Mouse (Mus musculus): ENCODE results near the gene Moap1. TPM values are rescaled to one million over a fixed set of nuclear protein-coding genes. Genes with fewer than 3 reads are reported as not detected.
A peak's percentile ranks its signal among the peaks of the same experiment; 100 is the strongest.

The Moap1 gene
- polyA plus RNA-seq, 1 experiment from 2014 or later: 27.4 TPM

GRCm38 (mm10) chr12:102761668-102762067 lies 18.2 kb upstream of the Moap1 start:
- Histone ChIP-seq H3K4me1 (peaks cover 17% of the 10 kb centered on the region), H3K4me2 (no peak overlapping the region), H3K9me3 (no peaks in the 10 kb centered on the region), H3K4me3 (no peak overlapping the region), H3K9ac (no peak overlapping the region), H3K27me3 (no peaks in the 10 kb centered on the region), H3K27ac (no peak overlapping the region), H3K36me3 (peaks cover 30% of the 10 kb centered on the region)
- WGBS: 77% methylated on average over 3 of the region's 3 CpGs
- ATAC-seq (ENCODE audit: borderline replicate concordance, extremely low read depth, low FRiP score, low TSS enrichment): no peak

GRCm38 (mm10) chr12:102758936-102759335 lies 15.5 kb upstream of the Moap1 start:
- no peak for ATAC-seq (ENCODE audit: borderline replicate concordance, extremely low read depth, low FRiP score, low TSS enrichment)
- no peaks in the 10 kb centered on the region for H3K9me3 ChIP-seq
- peak overlapping the region; percentile 84 for H3K9ac ChIP-seq
- 2% methylated on average over 5 of the region's 5 CpGs for WGBS
- peak overlapping the region; percentile 81 for H3K4me2 ChIP-seq
- peak overlapping the region; percentile 93 for H3K4me3 ChIP-seq
- H3K4me1 ChIP-seq: peaks cover 24% of the 10 kb centered on the region
- peak overlapping the region; percentile 95; the same call in 1 of the 2 replicates for H3K27ac ChIP-seq
- peaks cover 12% of the 10 kb centered on the region for H3K36me3 ChIP-seq
- H3K27me3 ChIP-seq: no peaks in the 10 kb centered on the region

DNA sequence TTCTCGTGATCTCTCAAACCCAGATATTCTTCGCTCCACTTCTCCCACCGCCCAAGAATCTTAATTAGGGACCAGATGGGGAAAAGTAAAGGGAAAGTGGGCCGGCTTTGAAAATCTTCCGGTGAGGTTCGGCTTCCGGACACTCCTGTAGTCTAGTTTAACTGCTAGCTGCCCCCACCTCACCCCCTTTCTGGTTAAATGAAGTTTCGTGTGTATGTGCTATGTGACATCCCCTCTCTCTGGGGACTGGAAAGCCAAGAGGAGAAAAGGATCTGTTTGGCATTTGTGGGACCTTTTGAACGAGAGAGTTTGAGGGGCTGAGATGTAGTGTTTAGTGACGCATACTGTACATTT lies 14.9 kb upstream of the Moap1 start, which contains the start of gene Gm20604:
TSS of gene Gm20604 (minus strand) at position 270 of the 354 bp plus-strand sequence.
- under 1% methylated on average over 10 of the region's 10 CpGs for WGBS

DNA sequence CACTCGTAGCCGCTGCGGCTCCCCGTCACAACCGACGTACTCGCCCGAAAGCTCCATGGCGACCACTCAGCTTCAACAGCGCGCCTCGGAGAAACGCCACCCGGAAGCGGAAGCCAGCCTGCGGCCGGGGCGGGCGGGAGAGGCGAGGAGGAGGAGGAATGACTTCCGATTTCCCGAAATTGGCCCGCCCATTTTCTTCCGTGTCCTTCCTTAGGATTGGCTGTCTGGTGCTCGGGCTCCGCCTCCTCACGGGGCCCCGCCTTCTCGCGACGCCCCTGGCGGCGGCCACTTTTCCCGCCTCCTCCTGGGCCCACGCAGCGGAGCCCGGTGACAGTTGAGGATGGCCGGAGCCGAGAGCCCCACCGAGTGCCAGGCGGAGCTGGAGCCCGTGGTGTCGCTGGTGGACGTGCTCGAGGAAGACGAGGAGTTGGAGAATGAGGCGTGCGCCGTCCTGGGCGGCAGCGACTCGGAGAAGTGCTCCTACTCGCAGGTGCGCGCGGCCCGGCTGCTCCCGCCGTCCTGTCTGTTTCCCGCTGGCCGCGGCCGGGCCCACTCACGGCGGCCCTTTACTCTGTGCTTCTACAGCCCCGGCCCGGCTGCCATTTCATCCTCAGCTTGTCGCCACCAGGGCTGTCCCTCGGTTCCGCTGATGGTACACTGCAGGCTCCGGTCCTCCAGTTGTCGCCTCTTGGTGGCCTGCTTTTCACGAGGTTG lies 14.4 kb upstream of the Moap1 start, which contains the start of the genes Gm28051, Gon7 and Ubr7:
TSS of gene Gm28051 (minus strand) at position 77 of the 714 bp plus-strand sequence.
TSS of gene Gon7 (minus strand) at position 115 of the 714 bp plus-strand sequence.
TSS of gene Ubr7 (plus strand) at position 279 of the 714 bp plus-strand sequence.
- Histone ChIP-seq H3K9ac (peak within 1 kb of the TSS; percentile 84), H3K36me3 (peaks cover 7% of the 10 kb centered on the region), H3K4me2 (peak within 1 kb of the TSS; percentile 81), H3K4me1 (peaks cover 24% of the 10 kb centered on the region), H3K9me3 (no peaks in the 10 kb centered on the region), H3K27ac (peak within 1 kb of the TSS; percentile 95), H3K4me3 (peak within 1 kb of the TSS; percentile 93), H3K27me3 (no peaks in the 10 kb centered on the region)
- WGBS: 0% methylated on average over 63 of the region's 73 CpGs
- ATAC-seq (ENCODE audit: borderline replicate concordance, extremely low read depth, low FRiP score, low TSS enrichment): peak; percentile 98

More for the DNA sequence above, 14.9 kb upstream of the Moap1 start, which contains the start of gene Gm20604:
- Histone ChIP-seq H3K27me3 (no peaks in the 10 kb centered on the region), H3K36me3 (peaks cover 8% of the 10 kb centered on the region), H3K4me2 (peak within 1 kb of the TSS; percentile 81), H3K9ac (peak within 1 kb of the TSS; percentile 84), H3K27ac (peak within 1 kb of the TSS; percentile 95), H3K4me3 (peak within 1 kb of the TSS; percentile 93), H3K4me1 (peaks cover 24% of the 10 kb centered on the region), H3K9me3 (no peaks in the 10 kb centered on the region)
- no peak for ATAC-seq (ENCODE audit: borderline replicate concordance, extremely low read depth, low FRiP score, low TSS enrichment)

- peak; percentile 89 for ATAC-seq (ENCODE audit: borderline replicate concordance, extremely low read depth, low FRiP score, low TSS enrichment)
- Histone ChIP-seq H3K27ac (peak overlapping the region; percentile 95), H3K4me1 (peaks cover 24% of the 10 kb centered on the region), H3K9ac (peak overlapping the region; percentile 71), H3K36me3 (peaks cover under 1% of the 10 kb centered on the region; the same call in 1 of the 2 replicates), H3K9me3 (no peaks in the 10 kb centered on the region), H3K4me3 (peak overlapping the region; percentile 93), H3K4me2 (peak overlapping the region; percentile 70), H3K27me3 (no peaks in the 10 kb centered on the region)
- WGBS: under 1% methylated on average over 46 of the region's 46 CpGs
These were observed 13.7 kb upstream of the Moap1 start for GRCm38 (mm10) chr12:102757055-102757688.

DNA sequence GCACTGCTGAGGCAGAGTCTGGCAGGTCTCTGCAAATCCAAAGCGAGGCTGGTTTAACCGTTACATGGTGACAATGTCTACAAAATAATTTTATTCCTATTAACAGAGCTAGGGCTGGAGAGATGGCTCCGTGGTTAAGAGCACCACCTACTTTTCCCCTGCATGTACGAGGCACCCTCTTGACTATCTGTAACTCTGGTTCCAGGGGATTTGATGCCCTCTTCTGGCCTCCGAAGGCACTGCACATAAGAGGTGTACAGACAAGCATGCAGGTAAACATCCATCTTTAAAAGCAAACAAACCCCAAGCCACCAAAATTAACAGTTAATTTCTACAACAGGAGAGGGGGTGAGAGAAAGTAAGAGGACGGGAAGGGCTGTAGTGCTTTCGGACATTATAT lies 12.8 kb upstream of the Moap1 start:
- peak overlapping the region; percentile 71; the same call in 1 of the 2 replicates for H3K9ac ChIP-seq
- H3K9me3 ChIP-seq: no peaks in the 10 kb centered on the region
- H3K4me3 ChIP-seq: peak overlapping the region; percentile 93
- peak overlapping the region; percentile 70 for H3K4me2 ChIP-seq
- H3K27me3 ChIP-seq: no peaks in the 10 kb centered on the region
- no peak overlapping the region for H3K27ac ChIP-seq
- WGBS: 58% methylated on average over 7 of the region's 7 CpGs
- ATAC-seq (ENCODE audit: borderline replicate concordance, extremely low read depth, low FRiP score, low TSS enrichment): no peak
- no peaks in the 10 kb centered on the region for H3K36me3 ChIP-seq
- peaks cover 24% of the 10 kb centered on the region for H3K4me1 ChIP-seq

DNA sequence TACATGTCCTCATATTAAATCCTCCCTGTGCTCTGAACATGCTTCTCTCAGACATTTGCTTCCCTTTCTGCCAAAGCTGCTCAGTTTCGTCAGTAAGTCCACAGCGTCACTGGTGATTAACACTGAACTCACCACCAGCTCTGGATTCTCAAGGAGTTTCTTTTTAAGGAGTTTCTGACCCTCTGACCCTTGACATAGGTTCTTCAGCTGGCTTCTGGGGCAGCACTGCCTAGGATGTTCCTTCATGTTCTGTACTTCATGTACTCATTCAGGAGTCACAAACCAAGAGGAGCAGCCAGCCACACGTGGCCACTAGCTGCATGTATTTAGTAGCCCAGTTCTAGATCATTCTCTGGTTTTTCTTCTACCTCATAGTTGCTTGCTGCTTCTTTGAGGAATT lies 4.8 kb upstream of the Moap1 start:
- no peak for ATAC-seq (ENCODE audit: borderline replicate concordance, extremely low read depth, low FRiP score, low TSS enrichment)
- Histone ChIP-seq H3K9ac (no peak overlapping the region), H3K36me3 (peaks cover 6% of the 10 kb centered on the region; the same call in 1 of the 2 replicates), H3K4me1 (peaks cover 9% of the 10 kb centered on the region; the same call in 1 of the 2 replicates), H3K9me3 (no peaks in the 10 kb centered on the region), H3K27ac (no peak overlapping the region), H3K4me2 (no peak overlapping the region), H3K27me3 (no peaks in the 10 kb centered on the region), H3K4me3 (no peak overlapping the region)
- 81% methylated on average over 3 of the region's 3 CpGs for WGBS

DNA sequence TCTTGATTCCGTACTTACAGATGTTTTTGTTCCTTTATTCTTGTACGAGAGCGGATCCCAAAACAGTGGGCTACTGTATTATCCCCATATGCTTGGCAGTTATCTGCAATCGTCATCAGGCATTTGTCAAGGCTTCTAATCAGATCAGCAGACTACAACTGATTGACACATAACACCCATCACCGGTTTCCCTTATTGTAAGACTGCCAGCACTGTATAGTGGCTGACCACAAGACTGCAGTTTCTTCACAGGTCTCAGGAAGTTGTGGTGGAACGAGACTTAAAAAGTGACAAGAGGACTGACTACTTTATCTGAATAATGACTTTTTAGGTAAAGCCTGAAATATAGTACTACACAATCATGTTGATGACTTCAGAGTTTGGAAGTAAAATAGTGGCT lies 1.4 kb upstream of the Moap1 start:
- H3K36me3 ChIP-seq: peaks cover 6% of the 10 kb centered on the region; the same call in 1 of the 2 replicates
- no peak for ATAC-seq (ENCODE audit: borderline replicate concordance, extremely low read depth, low FRiP score, low TSS enrichment)
- H3K9me3 ChIP-seq: no peaks in the 10 kb centered on the region
- no peaks in the 10 kb centered on the region for H3K27me3 ChIP-seq
- 60% methylated on average over 6 of the region's 6 CpGs for WGBS
- H3K9ac ChIP-seq: 0 out of 2 replicates have a peak overlapping the region, but pooled peaks have one; percentile 87
- peak overlapping the region; percentile 82; the same call in 1 of the 2 replicates for H3K4me2 ChIP-seq
- H3K27ac ChIP-seq: no peak overlapping the region
- H3K4me3 ChIP-seq: peak overlapping the region; percentile 89; the same call in 1 of the 2 replicates
- H3K4me1 ChIP-seq: peaks cover 20% of the 10 kb centered on the region

DNA sequence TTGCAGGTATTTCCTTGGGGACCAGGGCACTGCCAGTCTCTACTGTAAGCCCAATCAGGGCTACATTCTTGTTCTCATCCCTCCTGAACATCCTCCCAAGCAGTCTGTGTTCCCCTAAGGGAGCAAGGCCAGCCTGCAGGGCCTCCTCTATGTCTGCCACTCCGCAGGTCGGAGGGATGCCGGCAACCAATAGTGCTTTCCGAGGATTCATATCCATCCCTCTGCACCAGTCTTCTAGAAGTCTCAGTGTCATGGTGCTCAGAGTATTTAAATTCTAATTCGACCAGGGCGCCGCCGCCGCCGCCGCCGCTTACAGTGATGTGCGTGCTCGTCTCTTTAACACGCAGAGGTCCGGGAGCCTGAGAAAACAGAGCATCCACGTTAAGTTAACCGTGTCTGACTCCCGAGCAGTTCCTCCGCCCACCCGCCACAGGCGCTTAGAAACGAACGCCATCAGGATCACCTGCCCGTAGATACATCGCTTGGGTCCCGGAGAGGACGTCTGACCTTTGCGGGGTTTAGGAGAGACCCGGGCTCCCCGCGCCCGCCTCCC lies 349 bp downstream of the Moap1 start:
- H3K36me3 ChIP-seq: peaks cover 3% of the 10 kb centered on the region; the same call in 1 of the 2 replicates
- H3K4me2 ChIP-seq: peak overlapping the region; percentile 82
- H3K9ac ChIP-seq: peak overlapping the region; percentile 87
- no peaks in the 10 kb centered on the region for H3K27me3 ChIP-seq
- peak overlapping the region; percentile 89 for H3K4me3 ChIP-seq
- peaks cover 20% of the 10 kb centered on the region for H3K4me1 ChIP-seq
- H3K9me3 ChIP-seq: no peaks in the 10 kb centered on the region
- under 1% methylated on average over 33 of the region's 33 CpGs for WGBS
- no peak for ATAC-seq (ENCODE audit: borderline replicate concordance, extremely low read depth, low FRiP score, low TSS enrichment)
- H3K27ac ChIP-seq: peak overlapping the region; percentile 92; the same call in 1 of the 2 replicates

DNA sequence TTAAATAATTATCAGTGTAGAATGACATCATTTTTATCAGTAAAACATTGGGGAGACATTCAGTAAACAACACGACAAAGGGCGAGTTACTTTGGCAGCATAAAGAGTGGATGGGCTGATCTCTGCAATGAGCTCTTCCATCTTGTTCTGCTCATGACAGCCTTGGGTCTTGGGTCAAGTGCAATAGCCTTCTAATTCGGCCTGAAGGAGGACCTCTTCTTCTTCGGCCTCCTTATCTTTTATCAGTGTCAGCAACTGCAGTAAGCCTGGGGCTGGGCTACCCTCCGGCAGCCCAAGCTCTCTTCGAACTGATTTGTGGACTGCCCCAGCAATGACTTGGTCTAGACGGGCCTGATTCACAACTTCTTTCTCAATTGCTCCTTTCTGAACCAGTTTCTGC lies 1.4 kb downstream of the Moap1 start:
- Histone ChIP-seq H3K9me3 (no peaks in the 10 kb centered on the region), H3K27me3 (no peaks in the 10 kb centered on the region), H3K4me3 (no peak overlapping the region), H3K27ac (no peak overlapping the region), H3K36me3 (no peaks in the 10 kb centered on the region), H3K4me1 (peaks cover 20% of the 10 kb centered on the region), H3K9ac (no peak overlapping the region), H3K4me2 (no peak overlapping the region)
- ATAC-seq (ENCODE audit: borderline replicate concordance, extremely low read depth, low FRiP score, low TSS enrichment): no peak
- WGBS: 68% methylated on average over 7 of the region's 7 CpGs

- no peak overlapping the region for H3K27ac ChIP-seq
- H3K27me3 ChIP-seq: no peaks in the 10 kb centered on the region
- H3K9me3 ChIP-seq: no peaks in the 10 kb centered on the region
- ATAC-seq (ENCODE audit: borderline replicate concordance, extremely low read depth, low FRiP score, low TSS enrichment): no peak
- H3K4me1 ChIP-seq: peaks cover 20% of the 10 kb centered on the region
- 66% methylated on average over 3 of the region's 3 CpGs for WGBS
- no peak overlapping the region for H3K9ac ChIP-seq
- H3K4me3 ChIP-seq: no peak overlapping the region
- H3K36me3 ChIP-seq: no peaks in the 10 kb centered on the region
- H3K4me2 ChIP-seq: no peak overlapping the region
These were observed 3.2 kb downstream of the Moap1 start for GRCm38 (mm10) chr12:102740285-102740684.

Data from lung, embryonic 15.5 days (tissue).